In genomic region chr7:75439570-75439969, GRCm38 (mm10) we compare ENCODE assay signal across 29 mouse cellular contexts.
"Had no signal": no experiment of that assay in that cellular context is flagged by ENCODE, and none has a peak within 500 bp of the region (broad histone marks: within the 10 kb centered on the region; RNA-seq: fewer than 3 reads in every experiment).

No protein-coding gene starts in this region.

- H3K4me3 ChIP-seq: limb, embryonic 10.5 days; limb, embryonic 12.5 days; limb, embryonic 13.5 days; limb, embryonic 15.5 days; liver, embryonic 12.5 days; liver, embryonic 13.5 days; liver, embryonic 15.5 days; lung, embryonic 15.5 days; megakaryocyte, embryonic 14.5 days; midbrain, embryonic 10.5 days; midbrain, embryonic 12.5 days; midbrain, embryonic 13.5 days; midbrain, embryonic 15.5 days; myocyte had no signal

- H3K4me1 ChIP-seq: liver, embryonic 12.5 days; liver, embryonic 13.5 days; liver, embryonic 15.5 days; lung, embryonic 15.5 days; megakaryocyte, embryonic 14.5 days; midbrain, embryonic 10.5 days; midbrain, embryonic 12.5 days; midbrain, embryonic 15.5 days had no signal

- H3K9me3 ChIP-seq: limb, embryonic 10.5 days; limb, embryonic 15.5 days; liver, embryonic 13.5 days; liver, embryonic 15.5 days; lung, embryonic 15.5 days; midbrain, embryonic 10.5 days; midbrain, embryonic 12.5 days; midbrain, embryonic 13.5 days; midbrain, embryonic 15.5 days had no signal

- H3K27me3 ChIP-seq: limb, embryonic 12.5 days; limb, embryonic 13.5 days; limb, embryonic 15.5 days; liver, embryonic 12.5 days; liver, embryonic 13.5 days; liver, embryonic 15.5 days; lung, embryonic 15.5 days; megakaryocyte, embryonic 14.5 days; midbrain, embryonic 12.5 days; midbrain, embryonic 13.5 days; midbrain, embryonic 15.5 days had no signal

- H3K9ac ChIP-seq: limb, embryonic 12.5 days; limb, embryonic 13.5 days; limb, embryonic 15.5 days; liver, embryonic 12.5 days; liver, embryonic 13.5 days; liver, embryonic 14.5 days; liver, embryonic 15.5 days; liver, postnatal 0 days; lung, embryonic 14.5 days; lung, embryonic 15.5 days; midbrain, embryonic 12.5 days; midbrain, embryonic 13.5 days; midbrain, embryonic 15.5 days had no signal

- H3K27ac ChIP-seq: limb, embryonic 10.5 days; limb, embryonic 12.5 days; limb, embryonic 13.5 days; limb, embryonic 15.5 days; liver, embryonic 12.5 days; liver, embryonic 13.5 days; liver, embryonic 14.5 days; liver, embryonic 15.5 days; lung, embryonic 15.5 days; macrophage; midbrain, embryonic 10.5 days; midbrain, embryonic 12.5 days; midbrain, embryonic 13.5 days; midbrain, embryonic 15.5 days had no signal

- H3K4me2 ChIP-seq: limb, embryonic 12.5 days; limb, embryonic 13.5 days; limb, embryonic 15.5 days; liver, embryonic 11.5 days; liver, embryonic 12.5 days; liver, embryonic 13.5 days; liver, embryonic 15.5 days; lung, embryonic 14.5 days; lung, embryonic 15.5 days; midbrain, embryonic 11.5 days; midbrain, embryonic 12.5 days; midbrain, embryonic 13.5 days; midbrain, embryonic 15.5 days had no signal

- H3K36me3 ChIP-seq: limb, embryonic 10.5 days; limb, embryonic 12.5 days; limb, embryonic 13.5 days; limb, embryonic 15.5 days; liver, embryonic 12.5 days; liver, embryonic 13.5 days; liver, embryonic 15.5 days; lung, embryonic 15.5 days; midbrain, embryonic 10.5 days; midbrain, embryonic 12.5 days; midbrain, embryonic 13.5 days; midbrain, embryonic 15.5 days had no signal

- DNase-seq: left cerebral cortex, postnatal 4 days; liver; liver, embryonic 13.5 days; liver, postnatal 0 days; lung, adult 18-20 months; lung, adult 2 months; lung, embryonic 14.5 days; lung, postnatal 10 days; lung, postnatal 14 days; lung, postnatal 36 days; lung, postnatal 4 days; midbrain, embryonic 14.5 days had no signal
